Mouse (Mus musculus) limb, embryonic 13.5 days (tissue): ENCODE results near the gene Cldn3. TPM values are rescaled to one million over a fixed set of nuclear protein-coding genes. Genes with fewer than 3 reads are reported as not detected.
A peak's percentile ranks its signal among the peaks of the same experiment; 100 is the strongest.

ENCODE experiments used
- ATAC-seq: fragments of 200-750 bp; cut with Nextera tagmentation; 2 replicates; pipeline ENCODE4 v1.8.0; 2017; ENCODE audit warnings: low read depth, moderate number of reproducible peaks, moderate TSS enrichment; ENCODE audit not compliant: low FRiP score
- H3K27ac ChIP-seq: fragments of 300-500 bp; sonication (generic); 2 replicates; pipeline ENCODE4 v1.5.1; 2015; ENCODE audit warnings: inconsistent platforms, mild to moderate bottlenecking, moderate library complexity
- H3K27me3 ChIP-seq: fragments of 300-500 bp; sonication (generic); 2 replicates; pipeline ENCODE4 v1.6.1; 2015; ENCODE audit warnings: mild to moderate bottlenecking, inconsistent platforms
- H3K36me3 ChIP-seq: fragments of 300-500 bp; sonication (generic); 2 replicates; pipeline ENCODE4 v1.6.1; 2015; ENCODE audit warnings: inconsistent platforms, mild to moderate bottlenecking, moderate library complexity
- H3K4me1 ChIP-seq: fragments of 300-500 bp; sonication (generic); 2 replicates; pipeline ENCODE4 v1.6.1; 2015; ENCODE audit warnings: inconsistent platforms
- H3K4me2 ChIP-seq: fragments of 300-500 bp; sonication (generic); replicated peaks from 2 replicates; pipeline ENCODE4 v1.6.1; 2015; ENCODE audit warnings: inconsistent platforms, mild to moderate bottlenecking, moderate library complexity
- H3K4me3 ChIP-seq: fragments of 300-500 bp; sonication (generic); 2 replicates; pipeline ENCODE4 v1.5.1; 2015; ENCODE audit warnings: moderate library complexity, mild to moderate bottlenecking, inconsistent platforms
- H3K9ac ChIP-seq: fragments of 300-500 bp; sonication (generic); 2 replicates; pipeline ENCODE4 v1.6.1; 2015; ENCODE audit warnings: mild to moderate bottlenecking, inconsistent platforms
- H3K9me3 ChIP-seq: fragments of 300-500 bp; sonication (generic); 2 replicates; pipeline ENCODE4 v1.6.1; 2016; ENCODE audit warnings: inconsistent platforms
- WGBS: fragments of 180-500 bp; shearing (Covaris S2); methylation state at CpG from one replicate; pipeline ENCODE4 v1.1.7; 2015; 5-methylcytosine and 5-hydroxymethylcytosine counted together
- polyA plus RNA-seq: library from polyadenylated mRNA; unstranded; fragments of >200 nt; fragmentation: Nextera tagmentation; extraction: Ambion mirVana; gene quantifications from 2 replicates; pipeline ENCODE4 v1.2.1, GENCODE M21; 2015

The Cldn3 gene
- polyA plus RNA-seq, 1 experiment from 2014 or later = 8.1 TPM

GRCm38 (mm10) chr5:135010320-135010709, 24.3 kb downstream of the Cldn3 start:
- peak overlapping the region; percentile 96; the same call in 1 of the 2 replicates for H3K27ac ChIP-seq
- H3K9ac ChIP-seq = peak overlapping the region; percentile 64; the same call in 1 of the 2 replicates
- H3K9me3 ChIP-seq = no peaks in the 10 kb centered on the region
- no peaks in the 10 kb centered on the region; the same call in 1 of the 2 replicates for H3K27me3 ChIP-seq
- peak overlapping the region; percentile 78 for H3K4me2 ChIP-seq
- ATAC-seq = no peak
- H3K4me1 ChIP-seq = peaks cover 38% of the 10 kb centered on the region
- peaks cover 3% of the 10 kb centered on the region; the same call in 1 of the 2 replicates for H3K36me3 ChIP-seq
- WGBS = 49% methylated on average over 7 of the region's 7 CpGs
- H3K4me3 ChIP-seq = peak overlapping the region; percentile 65

- H3K9me3 ChIP-seq = no peaks in the 10 kb centered on the region
- H3K36me3 ChIP-seq = peaks cover 3% of the 10 kb centered on the region; the same call in 1 of the 2 replicates
- H3K9ac ChIP-seq = 0 out of 2 replicates have a peak overlapping the region, but pooled peaks have one; percentile 64
- WGBS = 86% methylated on average over 25 of the region's 25 CpGs
- no peak for ATAC-seq
- peak overlapping the region; percentile 78 for H3K4me2 ChIP-seq
- H3K27me3 ChIP-seq = no peaks in the 10 kb centered on the region; the same call in 1 of the 2 replicates
- peaks cover 38% of the 10 kb centered on the region for H3K4me1 ChIP-seq
- H3K27ac ChIP-seq = no peak overlapping the region
- H3K4me3 ChIP-seq = peak overlapping the region; percentile 65; the same call in 1 of the 2 replicates
These were observed 25.1 kb downstream of the Cldn3 start for GRCm38 (mm10) chr5:135010841-135011743.

GRCm38 (mm10) chr5:135011809-135012613, 26.0 kb downstream of the Cldn3 start:
- Histone ChIP-seq H3K9me3 (no peaks in the 10 kb centered on the region), H3K36me3 (peaks cover 3% of the 10 kb centered on the region; the same call in 1 of the 2 replicates), H3K4me3 (peak overlapping the region; percentile 10; the same call in 1 of the 2 replicates), H3K9ac (peak overlapping the region; percentile 54), H3K27me3 (no peaks in the 10 kb centered on the region; the same call in 1 of the 2 replicates), H3K4me1 (peaks cover 38% of the 10 kb centered on the region), H3K4me2 (peak overlapping the region; percentile 50), H3K27ac (no peak overlapping the region)
- 21% methylated on average over 26 of the region's 26 CpGs for WGBS
- no peak for ATAC-seq

GRCm38 (mm10) chr5:135012671-135013441, 26.8 kb downstream of the Cldn3 start:
- Histone ChIP-seq H3K4me2 (peak overlapping the region; percentile 50), H3K9me3 (no peaks in the 10 kb centered on the region), H3K27ac (no peak overlapping the region), H3K27me3 (no peaks in the 10 kb centered on the region; the same call in 1 of the 2 replicates), H3K9ac (peak overlapping the region; percentile 54; the same call in 1 of the 2 replicates), H3K4me3 (peak overlapping the region; percentile 10; the same call in 1 of the 2 replicates), H3K4me1 (peaks cover 36% of the 10 kb centered on the region), H3K36me3 (peaks cover 3% of the 10 kb centered on the region; the same call in 1 of the 2 replicates)
- WGBS = 2% methylated on average over 14 of the region's 16 CpGs
- ATAC-seq = no peak

- no peak overlapping the region for H3K4me3 ChIP-seq
- no peak for ATAC-seq
- H3K9ac ChIP-seq = no peak overlapping the region
- H3K27me3 ChIP-seq = no peaks in the 10 kb centered on the region; the same call in 1 of the 2 replicates
- H3K4me2 ChIP-seq = no peak overlapping the region
- no peaks in the 10 kb centered on the region for H3K9me3 ChIP-seq
- H3K4me1 ChIP-seq = peaks cover 27% of the 10 kb centered on the region
- peaks cover 3% of the 10 kb centered on the region; the same call in 1 of the 2 replicates for H3K36me3 ChIP-seq
- H3K27ac ChIP-seq = no peak overlapping the region
- 11% methylated on average over 7 of the region's 7 CpGs for WGBS
These were observed 29.5 kb downstream of the Cldn3 start for GRCm38 (mm10) chr5:135015497-135015896.

- H3K27ac ChIP-seq = no peak overlapping the region
- H3K4me3 ChIP-seq = no peak overlapping the region
- no peaks in the 10 kb centered on the region for H3K9me3 ChIP-seq
- H3K4me1 ChIP-seq = peaks cover 19% of the 10 kb centered on the region
- no peak overlapping the region for H3K4me2 ChIP-seq
- no peak for ATAC-seq
- no peaks in the 10 kb centered on the region; the same call in 1 of the 2 replicates for H3K27me3 ChIP-seq
- no peak overlapping the region for H3K9ac ChIP-seq
- WGBS = 57% methylated on average over 4 of the region's 4 CpGs
- peaks cover under 1% of the 10 kb centered on the region; the same call in 1 of the 2 replicates for H3K36me3 ChIP-seq
These were observed 30.3 kb downstream of the Cldn3 start for GRCm38 (mm10) chr5:135016224-135016759.

- no peak overlapping the region for H3K4me2 ChIP-seq
- H3K4me1 ChIP-seq = peaks cover 31% of the 10 kb centered on the region
- H3K27me3 ChIP-seq = no peaks in the 10 kb centered on the region
- no peaks in the 10 kb centered on the region for H3K9me3 ChIP-seq
- ATAC-seq = no peak
- 61% methylated on average over 6 of the region's 6 CpGs for WGBS
- H3K36me3 ChIP-seq = no peaks in the 10 kb centered on the region
- no peak overlapping the region for H3K4me3 ChIP-seq
- H3K9ac ChIP-seq = no peak overlapping the region
- no peak overlapping the region for H3K27ac ChIP-seq
These were observed 35.8 kb downstream of the Cldn3 start for GRCm38 (mm10) chr5:135021814-135022213.

- WGBS = under 1% methylated on average over 61 of the region's 61 CpGs
- H3K27ac ChIP-seq = peak within 1 kb of the TSS; percentile 28; the same call in 1 of the 2 replicates
- H3K4me2 ChIP-seq = peak within 1 kb of the TSS; percentile 94
- H3K27me3 ChIP-seq = no peaks in the 10 kb centered on the region
- H3K4me1 ChIP-seq = peaks cover 34% of the 10 kb centered on the region
- H3K4me3 ChIP-seq = peak within 1 kb of the TSS; percentile 73
- no peaks in the 10 kb centered on the region for H3K9me3 ChIP-seq
- peak within 1 kb of the TSS; percentile 77 for H3K9ac ChIP-seq
- ATAC-seq = peak; percentile 94
- H3K36me3 ChIP-seq = no peaks in the 10 kb centered on the region
These were observed 37.5 kb downstream of the Cldn3 start, which contains the start of gene Stx1a for GRCm38 (mm10) chr5:135023344-135024173. Gene Stx1a, plus strand, starts transcription at chr5:135023482.

- peak overlapping the region; percentile 77 for H3K9ac ChIP-seq
- H3K27me3 ChIP-seq = no peaks in the 10 kb centered on the region
- H3K4me1 ChIP-seq = peaks cover 44% of the 10 kb centered on the region
- 39% methylated on average over 11 of the region's 11 CpGs for WGBS
- H3K36me3 ChIP-seq = no peaks in the 10 kb centered on the region
- H3K27ac ChIP-seq = no peak overlapping the region
- ATAC-seq = no peak
- no peaks in the 10 kb centered on the region for H3K9me3 ChIP-seq
- H3K4me3 ChIP-seq = peak overlapping the region; percentile 73
- H3K4me2 ChIP-seq = peak overlapping the region; percentile 94
These were observed 38.7 kb downstream of the Cldn3 start for GRCm38 (mm10) chr5:135024665-135025224.

GRCm38 (mm10) chr5:135025899-135026298, 39.9 kb downstream of the Cldn3 start:
- H3K27ac ChIP-seq = no peak overlapping the region
- H3K4me1 ChIP-seq = peaks cover 44% of the 10 kb centered on the region
- ATAC-seq = no peak
- H3K4me3 ChIP-seq = 0 out of 2 replicates have a peak overlapping the region, but pooled peaks have one; percentile 3
- 16% methylated on average over 7 of the region's 7 CpGs for WGBS
- peak overlapping the region; percentile 94 for H3K4me2 ChIP-seq
- H3K27me3 ChIP-seq = no peaks in the 10 kb centered on the region
- no peaks in the 10 kb centered on the region for H3K36me3 ChIP-seq
- H3K9ac ChIP-seq = peak overlapping the region; percentile 35; the same call in 1 of the 2 replicates
- no peaks in the 10 kb centered on the region for H3K9me3 ChIP-seq
